Mouse (Mus musculus) layer of hippocampus, adult 18-20 months (tissue): Measurements from ENCODE around the gene Ccdc24. TPM values are rescaled to one million over a fixed set of nuclear protein-coding genes. Genes with fewer than 3 reads are reported as not detected.
A peak's percentile ranks its signal among the peaks of the same experiment; 100 is the strongest.

Experiments used
- DNase-seq, 2 experiments: peaks; one replicate each; pipeline ENCODE4 v3.0.0; 2022; ENCODE audit warnings: low spot score in 2 of 2
- total RNA-seq, 2 experiments: library from RNA; stranded (reverse); gene quantifications; 2 replicates each; pipeline ENCODE4 v1.2.3; 2021

The Ccdc24 gene
- total RNA-seq, 2 experiments from 2014 or later: 0.28 to 0.72 TPM

DNA sequence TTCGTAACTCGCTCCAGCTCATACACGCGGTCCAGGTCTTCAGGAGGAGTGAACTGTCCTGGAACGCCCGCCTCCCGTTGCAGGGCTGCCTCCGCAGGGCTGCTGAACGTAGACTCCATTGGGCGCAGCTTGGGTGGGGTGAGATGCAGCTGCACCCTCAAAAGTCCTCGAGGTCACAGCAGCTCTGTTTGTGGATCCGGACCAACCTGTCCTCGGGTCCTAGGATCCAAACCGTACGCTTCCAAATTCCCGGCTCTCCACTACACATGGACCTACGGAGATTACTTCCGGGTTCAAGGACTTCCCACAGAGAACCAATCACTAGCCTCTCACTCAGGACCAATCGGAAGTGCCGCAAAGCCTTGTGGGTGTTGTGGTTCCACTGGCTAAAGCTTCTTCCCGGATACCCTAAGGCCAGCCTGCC is 19.4 kb upstream of the Ccdc24 start, which contains the start of gene Dph2:
Gene Dph2, minus strand, starts transcription at position 295 of the 424 bp plus-strand sequence.
- DNase-seq: peak; percentile 77 to 91

DNA sequence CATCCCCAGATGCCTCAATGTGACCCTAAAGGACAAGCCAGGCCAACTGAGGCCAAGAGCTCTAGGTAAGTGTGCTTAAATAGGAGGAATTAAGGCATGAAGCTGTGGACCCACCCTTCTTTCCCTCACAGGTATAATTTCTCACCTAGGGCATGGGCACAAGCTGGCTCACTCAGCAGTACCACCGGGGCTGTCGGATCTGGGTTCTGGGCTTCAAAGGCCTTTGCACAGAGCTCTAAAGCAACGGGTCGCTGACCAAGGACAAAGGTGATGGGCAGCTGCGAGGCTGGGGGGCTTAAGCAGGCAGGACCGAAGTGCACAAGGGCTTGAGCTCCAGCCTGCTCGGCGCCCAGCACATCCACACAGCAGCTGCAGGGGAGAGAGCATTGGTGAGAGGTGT is 18.4 kb upstream of the Ccdc24 start:
- DNase-seq: no peak

GRCm38 (mm10) chr4:117890031-117890430 is 17.7 kb upstream of the Ccdc24 start:
- no peak for DNase-seq

DNA sequence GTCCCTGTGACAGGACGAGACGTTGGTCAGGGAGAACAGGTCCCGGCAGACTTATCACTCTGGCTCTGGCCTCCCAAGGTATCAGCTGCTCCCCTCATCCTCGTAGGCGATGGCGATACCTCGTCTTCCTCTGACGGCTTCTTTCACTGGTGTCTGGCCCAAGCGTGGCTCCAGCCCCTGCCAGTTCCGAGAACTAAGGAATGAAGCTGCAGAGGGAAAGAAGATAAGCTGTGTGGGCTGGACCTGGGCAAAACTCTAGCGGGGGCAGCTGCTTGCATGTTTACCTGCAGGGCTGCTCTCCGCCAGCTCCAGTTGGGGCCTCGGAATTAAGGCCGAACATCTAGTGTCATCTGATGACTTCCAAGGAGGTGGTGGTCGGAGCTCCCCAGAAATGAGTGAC is 17.1 kb upstream of the Ccdc24 start:
- DNase-seq: no peak

- no peak for DNase-seq
Measured at GRCm38 (mm10) chr4:117887920-117888319, 15.6 kb upstream of the Ccdc24 start.

DNA sequence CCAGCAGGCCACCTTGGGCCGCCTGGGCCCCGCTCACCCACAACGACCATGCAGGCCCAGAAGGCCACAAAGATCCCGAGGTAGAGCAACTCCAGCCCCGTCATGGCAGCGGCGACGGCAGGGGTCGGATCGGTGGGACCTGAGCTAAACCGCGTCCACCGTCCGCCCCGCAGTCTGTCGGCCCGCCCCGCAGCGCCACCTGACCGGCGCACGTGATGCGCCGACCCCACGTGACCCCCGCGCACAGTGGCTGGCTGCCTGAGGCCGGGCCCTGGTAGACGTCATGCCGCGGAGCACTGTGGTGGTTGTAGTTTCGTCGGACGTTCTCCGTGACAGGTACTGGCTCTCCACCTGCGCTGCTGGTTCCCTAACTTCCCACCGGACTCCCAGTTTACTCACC is 14.8 kb upstream of the Ccdc24 start, which contains the start of gene Atp6v0b:
Gene Atp6v0b, minus strand, starts transcription at position 201 of the 400 bp plus-strand sequence.
- peak; percentile 93 to 96 for DNase-seq

- no peak for DNase-seq
Measured at GRCm38 (mm10) chr4:117886644-117887043, 14.3 kb upstream of the Ccdc24 start.

DNA sequence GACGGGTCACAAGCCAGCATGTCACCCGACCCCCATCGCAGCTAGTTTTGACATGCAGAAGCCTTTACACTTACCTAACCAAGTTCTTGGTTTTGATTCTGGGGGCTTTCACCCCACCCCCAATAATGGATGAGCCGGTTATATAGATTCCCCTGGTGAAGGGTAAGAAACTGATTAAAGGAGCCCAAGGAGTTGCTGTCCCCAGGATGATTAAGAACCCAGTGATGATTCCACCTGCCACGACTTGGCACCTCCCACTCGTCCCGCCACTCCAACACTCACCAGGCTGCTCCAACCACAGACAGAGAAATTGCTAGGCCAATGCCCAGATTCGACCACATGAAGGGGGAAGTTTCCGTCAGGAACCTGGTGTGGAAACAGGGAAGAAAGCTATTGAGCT is 13.6 kb upstream of the Ccdc24 start:
- no peak for DNase-seq

GRCm38 (mm10) chr4:117885093-117885492 is 12.7 kb upstream of the Ccdc24 start:
- no peak for DNase-seq

GRCm38 (mm10) chr4:117884146-117884545 is 11.8 kb upstream of the Ccdc24 start:
- DNase-seq: no peak

- DNase-seq: peak; percentile 53 to 64
Measured at GRCm38 (mm10) chr4:117882701-117883691, 10.6 kb upstream of the Ccdc24 start, which contains the start of gene B4galt2. Gene B4galt2, minus strand, starts transcription at chr4:117883487.

- no peak for DNase-seq
Measured at GRCm38 (mm10) chr4:117878703-117879102, 6.3 kb upstream of the Ccdc24 start.

DNA sequence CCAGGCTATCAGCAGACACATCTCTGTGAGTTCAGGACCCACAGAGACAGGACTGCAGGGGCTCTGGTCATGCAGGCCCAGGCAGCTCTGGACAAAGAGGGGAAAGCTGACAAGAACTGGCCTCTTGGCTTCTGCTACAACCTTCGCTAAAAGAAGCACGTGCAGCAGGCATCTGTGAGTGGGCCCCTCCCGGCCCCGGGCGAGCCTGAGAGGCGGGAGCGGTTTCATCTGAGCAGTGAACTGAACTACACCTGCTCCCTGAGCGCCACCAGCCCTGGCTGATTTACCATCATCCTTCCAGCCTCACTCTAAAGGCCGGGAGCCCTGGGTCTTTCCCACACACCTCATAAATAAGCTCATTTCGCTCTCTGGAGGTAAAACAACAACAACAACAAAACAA is 5.9 kb upstream of the Ccdc24 start:
- no peak for DNase-seq

GRCm38 (mm10) chr4:117873615-117874014 is 1.3 kb upstream of the Ccdc24 start:
- DNase-seq: no peak

GRCm38 (mm10) chr4:117871787-117872186 is 570 bp downstream of the Ccdc24 start:
- no peak for DNase-seq

DNA sequence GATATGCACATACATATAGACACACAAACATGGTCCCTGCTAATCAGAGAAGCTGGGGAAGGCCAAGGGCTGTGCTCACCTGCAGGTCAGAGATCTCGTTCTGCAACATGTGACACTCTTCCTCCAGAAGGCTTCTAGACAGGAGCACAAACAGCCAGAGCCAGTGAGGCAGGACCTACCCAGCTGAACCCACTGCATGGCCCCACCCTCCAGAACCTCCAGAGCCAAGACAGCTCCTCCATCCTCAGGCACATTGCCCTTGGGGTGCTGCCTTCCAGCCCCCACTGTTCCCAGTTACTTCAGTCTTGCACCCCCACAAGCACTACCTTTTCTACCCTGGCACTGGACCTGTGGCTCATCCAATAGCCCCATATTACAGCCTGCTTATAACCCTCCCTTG is 1.9 kb downstream of the Ccdc24 start:
- DNase-seq: no peak

DNA sequence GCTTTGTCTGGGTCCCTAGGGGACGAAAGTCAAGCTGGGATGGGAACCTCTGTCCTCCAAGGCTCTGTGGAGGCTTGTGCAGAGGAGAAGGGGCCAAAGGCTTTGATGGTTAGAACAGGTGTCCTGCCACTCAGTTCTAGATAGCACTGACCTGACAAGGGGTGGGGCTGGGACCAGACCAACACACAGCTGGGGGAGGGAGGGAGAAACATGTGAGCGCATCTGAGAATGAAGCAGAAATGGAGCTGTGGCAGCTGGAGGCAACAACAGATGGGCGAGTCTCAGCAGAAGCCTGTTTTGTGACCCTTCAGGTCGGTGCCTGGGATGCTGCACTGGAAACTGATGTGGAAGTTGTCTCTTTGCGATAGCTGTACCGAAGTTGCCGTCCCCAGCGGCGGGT is 3.0 kb downstream of the Ccdc24 start:
- DNase-seq: no peak

DNA sequence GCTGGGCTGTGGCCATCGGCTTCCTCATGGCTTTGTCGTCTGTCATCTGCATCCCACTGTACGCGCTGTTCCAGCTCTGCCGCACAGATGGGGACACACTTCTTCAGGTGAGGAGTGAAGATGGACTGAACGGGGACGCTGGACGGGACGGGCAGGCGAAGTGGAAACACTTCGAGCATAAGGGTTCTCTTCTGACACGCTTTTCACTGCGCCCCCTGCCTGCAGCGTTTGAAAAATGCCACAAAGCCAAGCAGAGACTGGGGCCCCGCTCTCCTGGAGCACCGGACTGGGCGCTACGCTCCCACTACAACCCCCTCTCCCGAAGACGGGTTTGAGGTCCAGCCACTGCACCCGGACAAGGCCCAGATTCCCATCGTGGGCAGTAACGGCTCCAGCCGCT is 4.5 kb downstream of the Ccdc24 start:
- peak in 1 of 2 experiments; percentile 46 for DNase-seq

DNA sequence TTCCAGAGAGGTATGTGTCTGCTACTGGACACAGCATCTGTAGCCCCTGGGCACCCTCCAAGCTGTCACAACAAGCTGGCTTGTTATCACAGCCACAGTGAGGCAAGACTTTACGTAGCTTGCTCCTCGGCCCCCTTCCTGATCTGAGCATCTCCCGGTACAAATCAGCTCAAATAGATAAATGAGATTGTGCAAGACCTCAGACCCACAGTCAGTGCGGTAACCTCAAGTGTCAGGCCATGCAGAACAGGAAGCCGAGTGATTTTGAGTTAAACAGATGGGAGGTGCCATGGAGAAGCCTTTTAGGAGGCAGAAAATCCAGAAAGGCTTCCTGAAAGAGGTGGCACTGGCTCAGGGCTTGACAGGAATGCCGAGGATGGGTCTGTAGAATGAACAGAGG is 5.4 kb downstream of the Ccdc24 start:
- DNase-seq: no peak

DNA sequence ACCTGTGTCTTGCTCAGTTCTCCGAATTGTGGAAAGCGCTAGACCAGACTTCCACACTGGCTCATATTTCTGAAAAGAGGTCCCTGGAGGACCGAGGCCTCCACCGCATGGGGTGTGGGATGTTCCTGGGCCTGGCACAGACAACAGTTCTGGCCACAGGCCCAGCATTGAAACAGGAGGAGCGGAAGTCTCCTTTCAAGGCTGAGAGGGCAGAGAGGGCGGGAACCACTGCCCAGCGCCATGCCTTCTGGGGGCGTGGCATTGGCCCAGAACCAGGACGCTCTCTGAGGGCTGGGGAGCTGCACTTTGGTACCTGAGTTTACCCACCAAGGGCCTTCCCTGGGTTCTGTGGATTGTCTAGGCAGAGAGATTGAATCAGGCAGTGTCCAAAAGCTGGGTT is 6.3 kb downstream of the Ccdc24 start:
- DNase-seq: peak in 1 of 2 experiments; percentile 43

DNA sequence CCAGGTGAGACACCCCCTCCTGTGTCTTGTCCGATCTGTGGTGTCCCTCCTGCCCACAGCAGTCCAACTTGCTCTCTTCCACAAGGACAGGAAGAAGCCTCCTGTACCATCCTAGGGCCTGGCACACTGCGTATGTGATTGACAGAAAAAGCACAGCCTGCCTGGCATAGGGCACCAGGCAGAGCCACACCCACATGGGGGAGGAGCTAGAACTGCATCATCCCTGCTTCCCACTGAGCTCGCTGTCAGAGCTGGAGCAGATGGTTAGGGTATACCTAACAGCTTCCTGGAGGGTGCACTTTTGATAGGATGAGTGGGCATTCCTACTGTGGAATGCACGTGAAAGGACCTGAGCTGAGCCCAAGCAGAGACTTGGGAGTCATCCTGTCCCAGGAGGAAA is 9.5 kb downstream of the Ccdc24 start:
- DNase-seq: peak; percentile 66 to 74

GRCm38 (mm10) chr4:117860570-117860969 is 11.8 kb downstream of the Ccdc24 start:
- no peak for DNase-seq

DNA sequence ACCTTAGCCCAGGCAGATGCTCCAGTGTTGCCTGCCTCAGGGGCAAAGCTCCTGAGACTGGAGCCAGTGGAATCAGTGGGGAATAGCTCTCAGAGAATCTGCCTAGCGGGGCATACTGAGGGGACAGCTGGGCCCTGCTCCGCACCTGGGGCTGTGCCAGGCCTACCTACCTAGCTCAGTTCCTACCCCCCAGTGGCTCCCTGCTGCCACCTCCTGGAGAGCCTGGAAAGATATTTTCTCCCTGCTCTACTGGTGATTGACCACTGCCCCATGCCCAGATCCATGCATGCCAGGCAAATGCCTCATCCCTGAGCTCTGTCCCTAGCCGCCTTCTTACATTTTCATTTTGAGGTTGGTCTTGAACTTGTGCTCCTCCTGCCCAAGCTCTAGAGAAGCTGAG is 13.6 kb downstream of the Ccdc24 start:
- peak; percentile 52 to 71 for DNase-seq
